Mouse (Mus musculus) monocyte, adult 5-6 weeks (primary cell): ENCODE data around the gene Adcyap1r1. TPM values are rescaled to one million over a fixed set of nuclear protein-coding genes. Genes with fewer than 3 reads are reported as not detected.

Source experiments
- ATAC-seq: fragments of 153-309, 156-312 bp; replicated peaks from 2 replicates; pipeline ENCODE4 v1.8.0; 2017; ENCODE audit warnings: mild to moderate bottlenecking; ENCODE audit not compliant: low TSS enrichment, insufficient number of reproducible peaks, severe bottlenecking, poor library complexity, low FRiP score
- total RNA-seq: library from RNA; stranded (forward); fragments of 200-1000, 200-491, 200-594 nt; gene quantifications from 3 replicates; pipeline ENCODE4 v1.2.3, GENCODE M21; 2017

Adcyap1r1 gene
- total RNA-seq, 1 experiment from 2014 or later, result not detected

DNA sequence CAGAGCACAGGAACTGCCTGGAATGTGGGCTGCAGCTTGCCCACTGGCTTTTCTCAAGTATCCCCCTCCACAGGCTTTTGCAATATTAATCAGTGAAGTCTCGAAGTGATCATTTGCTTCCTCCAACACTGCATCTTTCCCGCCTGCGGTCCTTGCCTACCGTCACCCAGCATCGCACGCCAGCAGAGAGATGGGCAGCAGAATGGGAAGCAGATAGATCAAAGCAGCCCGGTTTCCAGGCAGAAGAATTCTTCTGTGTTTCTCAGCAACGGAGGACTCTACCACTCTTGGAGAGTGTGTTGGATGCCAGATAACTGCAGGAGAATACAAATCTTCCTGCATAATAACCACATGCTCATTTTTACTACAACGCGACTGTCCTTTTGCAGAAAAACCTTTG, 87.4 kb downstream of the Adcyap1r1 start:
- ATAC-seq, result no peak

DNA sequence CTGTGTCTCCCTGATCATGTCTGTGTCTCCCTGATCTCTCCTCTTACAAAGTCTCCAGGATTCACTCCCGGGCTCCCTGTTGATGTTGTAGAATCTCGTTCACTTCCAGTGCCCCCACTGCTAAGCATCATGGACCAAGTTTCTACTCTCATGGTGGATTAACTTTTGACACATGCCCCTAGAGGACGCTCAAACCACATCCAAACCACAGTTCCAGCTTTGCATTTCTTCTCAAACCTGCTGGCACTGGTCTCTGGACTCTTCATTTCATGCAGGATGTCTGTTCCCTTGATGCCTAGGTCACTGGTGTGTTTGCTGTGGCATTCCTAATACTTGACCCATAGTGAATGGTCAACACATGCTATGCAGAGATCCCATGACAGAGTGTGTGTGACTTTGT, 90.6 kb downstream of the Adcyap1r1 start:
- ATAC-seq, result no peak

DNA sequence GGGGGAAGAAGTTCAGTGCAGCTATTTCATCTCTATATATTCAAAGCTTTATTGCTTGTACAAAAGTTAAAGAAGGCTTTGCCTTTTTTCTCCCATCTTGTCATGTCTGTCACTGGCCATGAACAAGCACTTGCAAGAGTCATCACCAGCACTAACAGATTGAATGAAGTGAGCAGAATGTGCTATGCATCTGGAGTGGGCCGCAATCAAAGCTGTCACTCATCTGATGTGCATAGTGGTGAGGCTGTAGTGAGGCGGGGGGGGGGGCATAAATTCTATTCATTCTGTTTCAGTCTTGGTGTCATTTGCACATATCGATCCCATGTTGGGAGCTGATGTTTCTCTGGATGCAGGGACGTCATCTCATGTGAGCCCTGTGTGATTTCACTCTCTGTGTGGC, 91.6 kb downstream of the Adcyap1r1 start:
- no peak for ATAC-seq

DNA sequence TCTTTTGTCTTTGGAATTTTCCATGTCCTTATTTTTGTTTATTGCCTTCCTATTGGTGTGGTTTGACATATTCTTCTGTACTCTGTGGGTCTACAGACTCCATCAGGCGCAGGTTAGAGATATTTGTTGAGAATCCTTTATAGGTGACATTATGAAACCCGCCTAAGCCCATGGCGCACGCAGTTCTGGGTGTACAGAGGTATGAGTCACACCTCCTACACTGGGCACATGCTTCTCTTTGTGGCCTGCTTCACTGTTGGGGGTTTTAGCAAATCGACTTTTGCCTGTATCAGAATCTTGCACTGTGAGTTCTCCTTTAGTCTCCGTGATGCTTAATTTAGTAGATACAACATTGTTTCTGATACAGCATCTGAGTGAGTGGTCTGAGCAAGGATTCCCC, 97.4 kb downstream of the Adcyap1r1 start:
- no peak for ATAC-seq

DNA sequence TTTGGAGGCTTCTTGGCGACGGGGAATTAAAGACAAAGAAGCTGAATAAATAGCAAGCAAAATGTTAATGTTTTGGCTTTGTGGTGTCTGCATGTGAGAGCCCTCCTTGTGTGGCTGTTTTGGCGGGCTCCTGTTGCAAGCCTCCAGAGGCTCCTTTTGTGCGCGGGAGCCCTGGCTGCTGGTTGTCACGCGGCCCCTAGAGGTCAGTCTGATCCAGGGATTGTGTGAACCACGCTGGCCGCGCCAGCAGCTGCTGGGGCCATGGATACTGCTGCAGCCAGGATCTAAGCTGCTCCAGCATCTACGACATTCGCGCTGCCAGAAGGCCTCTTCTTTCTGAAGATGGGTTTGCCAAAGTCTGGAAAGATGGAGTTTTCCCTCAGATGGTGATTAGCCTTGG, 99.1 kb downstream of the Adcyap1r1 start:
- ATAC-seq, result no peak

Other genes starting within 250 kb of the Adcyap1r1 start
- gene Mindy4, start 248.6 kb upstream of the Adcyap1r1 start, total RNA-seq, result 1.1 TPM in 1 of 3 replicates, not detected in the others
- 2.6 TPM in 1 of 3 replicates, not detected in the others for gene Aqp1, start 115.5 kb upstream of the Adcyap1r1 start, total RNA-seq
- gene Ghrhr, start 75.7 kb upstream of the Adcyap1r1 start, total RNA-seq, result not detected in 3 replicates
- not detected in 3 replicates for gene Neurod6, start 229.3 kb downstream of the Adcyap1r1 start, total RNA-seq